Mouse (Mus musculus): Measurements from ENCODE around the gene 4930470P17Rik. TPM values are rescaled to one million over a fixed set of nuclear protein-coding genes. Genes with fewer than 3 reads are reported as not detected.

The 4930470P17Rik gene
- total and polyA plus RNA-seq, 3 experiments: not detected

- no peak for TF ChIP-seq UBTF (IDR thresholded peaks at IDR 0.05; ENCODE audit: borderline replicate concordance, insufficient read depth, low read depth, low read length)
- peak; percentile 77; the same call in 1 of the 2 replicates for TF ChIP-seq POLR2AphosphoS5 (IDR thresholded peaks at IDR 0.05; ENCODE audit: borderline replicate concordance, low read depth, low read length)
- Histone ChIP-seq H3K9me3 (replicated peaks; ENCODE audit: insufficient read depth, low read length) (no peaks in the 10 kb centered on the region), H3K27me3 (ENCODE audit: control insufficient read depth in 1 of 2, insufficient read depth in 2 of 2, low read length in 2 of 2) (no peaks in the 10 kb centered on the region), H3K36me3 (ENCODE audit: control insufficient read depth in 1 of 2, insufficient read depth in 2 of 2, low read length in 2 of 2) (no peaks in the 10 kb centered on the region), H3K4me3 (ENCODE audit: control insufficient read depth in 1 of 2, insufficient read depth in 1 of 2, low read depth in 2 of 2, low read length in 2 of 2) (no peak overlapping the region), H3K27ac (ENCODE audit: control insufficient read depth, low read depth, low read length) (no peak overlapping the region), H3K79me2 (ENCODE audit: control insufficient read depth, insufficient read depth, low read length, poor library complexity) (no peaks in the 10 kb centered on the region), H3K9ac (ENCODE audit: control insufficient read depth, low read depth, low read length, poor library complexity, severe bottlenecking) (no peak overlapping the region), H3K4me1 (ENCODE audit: control insufficient read depth in 1 of 2, insufficient read depth in 2 of 2, low read length in 2 of 2) (no peaks in the 10 kb centered on the region)
- DNase-seq (ENCODE audit: low read depth, low spot score): no peak
Measured at GRCm38 (mm10) chr2:170584678-170585077, 17.1 kb downstream of the 4930470P17Rik start.

GRCm38 (mm10) chr2:170579551-170579950 lies 22.3 kb downstream of the 4930470P17Rik start:
- Histone ChIP-seq H3K4me1 (ENCODE audit: control insufficient read depth in 1 of 2, insufficient read depth in 2 of 2, low read length in 2 of 2) (no peaks in the 10 kb centered on the region; a peak in 1 of 4 replicates), H3K9me3 (replicated peaks; ENCODE audit: insufficient read depth, low read length) (no peaks in the 10 kb centered on the region)

GRCm38 (mm10) chr2:170578588-170578987 lies 23.2 kb downstream of the 4930470P17Rik start:
- H3K4me1 ChIP-seq (ENCODE audit: control insufficient read depth in 1 of 2, insufficient read depth in 2 of 2, low read length in 2 of 2): no peaks in the 10 kb centered on the region; a peak in 1 of 4 replicates
- H3K9me3 ChIP-seq (replicated peaks; ENCODE audit: insufficient read depth, low read length): no peaks in the 10 kb centered on the region
- no peak overlapping the region for H3K4me3 ChIP-seq (ENCODE audit: control insufficient read depth in 1 of 2, insufficient read depth in 1 of 2, low read depth in 2 of 2, low read length in 2 of 2)
- no peaks in the 10 kb centered on the region for H3K79me2 ChIP-seq (ENCODE audit: control insufficient read depth, insufficient read depth, low read length, poor library complexity)
- DNase-seq (ENCODE audit: low read depth, low spot score): no peak
- TF ChIP-seq ELF1 (IDR thresholded peaks at IDR 0.05; ENCODE audit: low read depth, low read length) (no peak), CTCF (IDR thresholded peaks at IDR 0.05 in 2 of 3, conservative IDR thresholded peaks at IDR 0.05 in 1 of 3; ENCODE audit: control insufficient read depth in 1 of 3, insufficient read depth in 1 of 3, low read depth in 2 of 3, low read length in 3 of 3, poor library complexity in 1 of 3, severe bottlenecking in 1 of 3) (no peak), POLR2AphosphoS2 (IDR thresholded peaks at IDR 0.05; ENCODE audit: low read length) (no peak), EP300 (IDR thresholded peaks at IDR 0.05; ENCODE audit: low read depth in 1 of 2, low read length in 2 of 2) (no peak), ZKSCAN1 (IDR thresholded peaks at IDR 0.05; ENCODE audit: low read depth, low read length) (no peak), NRF1 (IDR thresholded peaks at IDR 0.05; ENCODE audit: insufficient read depth, low read depth, low read length, poor library complexity, severe bottlenecking) (no peak), NELFE (IDR thresholded peaks at IDR 0.05; ENCODE audit: low read depth, low read length) (no peak), ETS1 (IDR thresholded peaks at IDR 0.05; ENCODE audit: low read depth, low read length) (no peak), RCOR1 (IDR thresholded peaks at IDR 0.05; ENCODE audit: low read depth, low read length) (no peak), CHD2 (IDR thresholded peaks at IDR 0.05; ENCODE audit: low read length) (no peak), MXI1 (IDR thresholded peaks at IDR 0.05; ENCODE audit: low read depth, low read length) (no peak), MAFK (IDR thresholded peaks at IDR 0.05; ENCODE audit: borderline replicate concordance, low read depth, low read length) (no peak), TCF12 (IDR thresholded peaks at IDR 0.05; ENCODE audit: low read depth, low read length) (no peak), ZC3H11A (IDR thresholded peaks at IDR 0.05; ENCODE audit: low read depth, low read length) (no peak), ZMIZ1 (IDR thresholded peaks at IDR 0.05; ENCODE audit: low read depth, low read length) (no peak), MYC (IDR thresholded peaks at IDR 0.05; ENCODE audit: low read depth, low read length) (no peak)
- H3K9ac ChIP-seq (ENCODE audit: control insufficient read depth, low read depth, low read length, poor library complexity, severe bottlenecking): no peak overlapping the region
- no peaks in the 10 kb centered on the region for H3K27me3 ChIP-seq (ENCODE audit: control insufficient read depth in 1 of 2, insufficient read depth in 2 of 2, low read length in 2 of 2)
- H3K27ac ChIP-seq (ENCODE audit: control insufficient read depth, low read depth, low read length): no peak overlapping the region
- H3K36me3 ChIP-seq (ENCODE audit: control insufficient read depth in 1 of 2, insufficient read depth in 2 of 2, low read length in 2 of 2): no peaks in the 10 kb centered on the region

More at GRCm38 (mm10) chr2:170579551-170579950, 22.3 kb downstream of the 4930470P17Rik start:
- no peaks in the 10 kb centered on the region for H3K27me3 ChIP-seq (ENCODE audit: control insufficient read depth in 1 of 2, insufficient read depth in 2 of 2, low read length in 2 of 2)
- no peak for DNase-seq (ENCODE audit: low read depth, low spot score)
- H3K4me3 ChIP-seq (ENCODE audit: control insufficient read depth in 1 of 2, insufficient read depth in 1 of 2, low read depth in 2 of 2, low read length in 2 of 2): no peak overlapping the region
- no peak for TF ChIP-seq MYC (IDR thresholded peaks at IDR 0.05; ENCODE audit: low read depth, low read length)
- TF ChIP-seq CTCF (IDR thresholded peaks at IDR 0.05 in 2 of 3, conservative IDR thresholded peaks at IDR 0.05 in 1 of 3; ENCODE audit: control insufficient read depth in 1 of 3, insufficient read depth in 1 of 3, low read depth in 2 of 3, low read length in 3 of 3, poor library complexity in 1 of 3, severe bottlenecking in 1 of 3): no peak
- TF ChIP-seq ZMIZ1 (IDR thresholded peaks at IDR 0.05; ENCODE audit: low read depth, low read length): no peak
- no peak for TF ChIP-seq ZNF384 (IDR thresholded peaks at IDR 0.05; ENCODE audit: low read depth, low read length)
- no peak for TF ChIP-seq NRF1 (IDR thresholded peaks at IDR 0.05; ENCODE audit: insufficient read depth, low read depth, low read length, poor library complexity, severe bottlenecking)
- no peak for TF ChIP-seq EP300 (IDR thresholded peaks at IDR 0.05; ENCODE audit: low read depth in 1 of 2, low read length in 2 of 2)
- no peak for TF ChIP-seq MAFK (IDR thresholded peaks at IDR 0.05; ENCODE audit: borderline replicate concordance, low read depth, low read length)
- TF ChIP-seq E2F4 (IDR thresholded peaks at IDR 0.05; ENCODE audit: borderline replicate concordance, low read depth, low read length): no peak
- TF ChIP-seq NELFE (IDR thresholded peaks at IDR 0.05; ENCODE audit: low read depth, low read length): no peak
- TF ChIP-seq GATA1 (IDR thresholded peaks at IDR 0.05; ENCODE audit: low read depth, low read length): no peak
- TF ChIP-seq RAD21 (IDR thresholded peaks at IDR 0.05; ENCODE audit: low read depth, low read length): no peak
- no peak for TF ChIP-seq SIN3A (IDR thresholded peaks at IDR 0.05; ENCODE audit: low read length)
- TF ChIP-seq MXI1 (IDR thresholded peaks at IDR 0.05; ENCODE audit: low read depth, low read length): no peak
- no peak for TF ChIP-seq USF2 (IDR thresholded peaks at IDR 0.05; ENCODE audit: borderline replicate concordance in 1 of 2, insufficient read depth in 1 of 2, low read depth in 1 of 2, low read length in 2 of 2)
- no peak for TF ChIP-seq RCOR1 (IDR thresholded peaks at IDR 0.05; ENCODE audit: low read depth, low read length)
- no peak for TF ChIP-seq CHD2 (IDR thresholded peaks at IDR 0.05; ENCODE audit: low read length)
- TF ChIP-seq KAT2A (conservative IDR thresholded peaks at IDR 0.05; ENCODE audit: low read depth, low read length): no peak
- TF ChIP-seq TBP (IDR thresholded peaks at IDR 0.05; ENCODE audit: low read depth, low read length): no peak
- TF ChIP-seq TCF12 (IDR thresholded peaks at IDR 0.05; ENCODE audit: low read depth, low read length): no peak
- TF ChIP-seq MYB (IDR thresholded peaks at IDR 0.05; ENCODE audit: low read depth, low read length): no peak
- no peaks in the 10 kb centered on the region for H3K79me2 ChIP-seq (ENCODE audit: control insufficient read depth, insufficient read depth, low read length, poor library complexity)
- H3K9ac ChIP-seq (ENCODE audit: control insufficient read depth, low read depth, low read length, poor library complexity, severe bottlenecking): no peak overlapping the region
- H3K27ac ChIP-seq (ENCODE audit: control insufficient read depth, low read depth, low read length): no peak overlapping the region
- H3K36me3 ChIP-seq (ENCODE audit: control insufficient read depth in 1 of 2, insufficient read depth in 2 of 2, low read length in 2 of 2): no peaks in the 10 kb centered on the region
